Mouse (Mus musculus): ENCODE measurements around the gene Shank2. TPM values are rescaled to one million over a fixed set of nuclear protein-coding genes. Genes with fewer than 3 reads are reported as not detected.

Shank2 gene
- total RNA-seq, 2 experiments from 2014 or later = 133 to 146 TPM

DNA sequence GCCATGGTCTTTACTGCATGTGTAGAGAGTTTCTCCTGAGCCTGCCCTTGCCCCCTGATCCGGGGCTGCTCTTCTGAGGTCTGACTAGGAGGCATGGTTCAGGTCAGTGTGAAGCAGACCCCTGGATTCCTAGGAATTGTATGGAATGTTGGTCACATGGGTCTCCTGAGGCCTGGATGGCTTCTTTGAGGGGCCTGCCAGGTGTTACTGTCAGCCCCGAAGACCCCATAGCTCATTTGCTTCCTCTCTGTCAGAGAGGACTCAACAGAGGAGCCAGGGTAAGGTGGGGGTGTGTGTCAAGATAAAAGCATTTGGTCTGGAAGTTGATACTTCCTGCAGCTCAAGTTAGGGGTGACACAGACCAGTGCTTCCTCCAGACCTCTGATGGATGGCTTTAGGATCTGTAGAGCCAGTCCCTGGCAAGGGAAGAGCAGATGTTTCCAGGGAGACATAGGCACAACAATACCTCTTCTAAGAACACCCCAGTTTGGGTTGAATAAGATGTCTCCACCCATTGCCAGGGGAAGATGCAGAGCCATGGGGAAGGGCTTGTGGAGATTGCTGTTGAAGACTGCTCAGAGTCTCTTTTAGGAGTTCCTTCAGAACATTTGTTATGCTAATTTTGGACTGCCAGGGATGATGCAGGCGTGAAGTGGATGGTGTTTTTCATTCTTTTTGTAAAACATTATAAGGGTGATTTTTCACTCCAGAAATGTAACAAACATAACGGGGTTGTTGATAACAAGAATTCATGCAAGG lies 100.7 kb downstream of the Shank2 start:
- DNase-seq (ENCODE audit: low spot score in 2 of 2) = no peak

GRCm38 (mm10) chr7:144105952-144106351 lies 104.2 kb downstream of the Shank2 start:
- DNase-seq (ENCODE audit: low spot score in 2 of 2) = no peak

GRCm38 (mm10) chr7:144106352-144107011 lies 104.8 kb downstream of the Shank2 start:
- no peak for DNase-seq (ENCODE audit: low spot score in 2 of 2)

DNA sequence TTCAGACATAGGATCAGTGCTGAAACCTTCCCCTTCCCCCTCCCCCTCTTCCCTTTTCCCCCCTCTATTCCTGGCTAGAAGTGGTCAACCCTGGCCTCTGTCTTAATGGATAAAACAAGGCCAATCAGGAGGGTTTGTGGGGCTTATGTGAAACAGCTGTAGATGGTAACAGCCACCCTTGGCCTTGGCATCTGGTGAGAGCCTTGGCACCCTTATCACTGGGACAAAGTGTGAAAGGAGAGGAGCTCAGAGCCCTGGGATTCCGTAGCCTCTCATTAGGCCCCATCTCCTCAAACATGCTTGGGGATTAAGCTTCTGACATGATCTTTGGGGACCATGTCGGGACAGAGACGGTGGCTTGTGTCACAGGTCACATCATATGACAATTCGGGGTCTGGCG lies 106.4 kb downstream of the Shank2 start:
- DNase-seq (ENCODE audit: low spot score in 2 of 2) = no peak

GRCm38 (mm10) chr7:144111026-144111604 lies 109.4 kb downstream of the Shank2 start:
- DNase-seq (ENCODE audit: low spot score in 2 of 2) = no peak

GRCm38 (mm10) chr7:144111981-144112380 lies 110.3 kb downstream of the Shank2 start:
- DNase-seq (ENCODE audit: low spot score in 2 of 2) = no peak

- no peak for DNase-seq (ENCODE audit: low spot score in 2 of 2)
Measured at GRCm38 (mm10) chr7:144114230-144114629, 112.5 kb downstream of the Shank2 start.

- DNase-seq (ENCODE audit: low spot score in 2 of 2) = no peak
Measured at GRCm38 (mm10) chr7:144119562-144119961, 117.8 kb downstream of the Shank2 start.

GRCm38 (mm10) chr7:144132699-144133387 lies 131.1 kb downstream of the Shank2 start:
- peak; percentile 46 to 55 for DNase-seq (ENCODE audit: low spot score in 2 of 2)

GRCm38 (mm10) chr7:144133388-144133998 lies 131.8 kb downstream of the Shank2 start:
- DNase-seq (ENCODE audit: low spot score in 2 of 2) = peak in 1 of 2 experiments; percentile 31

DNA sequence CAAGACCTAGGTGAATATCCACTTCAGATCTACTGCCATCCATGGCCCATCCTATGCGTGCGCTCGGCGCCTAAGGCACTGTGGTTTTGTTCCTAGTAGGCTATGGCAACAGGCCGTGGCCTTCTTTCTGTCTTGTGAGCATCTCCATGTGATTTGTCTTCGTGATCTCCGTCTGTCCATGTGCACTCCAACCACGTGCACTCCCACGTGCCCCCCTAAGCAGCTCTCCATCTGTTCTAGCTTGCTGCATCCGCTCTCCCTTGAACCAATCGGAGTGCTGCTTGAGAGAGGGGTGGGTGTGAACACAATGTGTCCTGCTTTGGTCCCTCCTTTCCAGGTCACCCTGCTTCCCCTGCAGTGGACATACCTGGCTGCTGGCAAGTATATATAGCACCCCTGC lies 133.0 kb downstream of the Shank2 start:
- no peak for DNase-seq (ENCODE audit: low spot score in 2 of 2)

DNA sequence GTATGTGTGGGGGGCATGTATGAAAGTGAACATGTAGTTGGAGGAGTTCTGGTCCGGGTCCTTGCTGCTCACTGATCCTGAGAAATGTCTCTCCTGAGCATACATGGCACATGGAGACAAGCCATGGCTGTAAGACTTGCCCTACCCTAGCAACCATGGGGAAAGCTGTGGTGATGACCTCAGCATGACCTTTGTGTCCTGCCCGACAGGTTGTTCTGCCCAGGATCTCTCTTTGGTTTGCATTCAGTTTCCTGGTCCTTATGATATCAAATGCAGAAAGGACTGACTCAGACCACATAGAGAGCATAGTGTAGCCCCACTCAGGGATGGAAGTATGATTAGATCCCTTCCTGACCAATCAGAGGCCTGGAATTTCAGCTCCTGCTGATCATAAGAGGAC lies 136.1 kb downstream of the Shank2 start:
- DNase-seq (ENCODE audit: low spot score in 2 of 2) = no peak

DNA sequence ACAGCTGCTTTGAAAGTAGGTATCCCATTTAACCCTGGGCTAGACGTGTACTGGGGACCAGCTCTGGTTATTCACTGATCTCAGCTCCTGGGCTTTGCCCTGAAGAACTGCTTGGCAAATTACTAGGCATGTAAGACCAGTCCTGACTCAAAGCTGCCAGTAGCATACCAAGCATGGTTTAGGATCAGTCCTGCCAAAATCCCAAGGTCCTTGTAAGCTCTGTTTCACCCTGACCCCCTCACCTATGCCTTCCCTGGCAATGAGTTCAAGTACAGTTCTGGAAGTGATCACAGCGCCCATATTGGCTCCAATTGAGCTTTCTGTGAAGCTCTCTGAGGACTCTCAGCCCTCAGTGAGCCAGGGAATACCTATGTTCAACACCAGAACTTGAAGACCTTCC lies 136.7 kb downstream of the Shank2 start:
- no peak for DNase-seq (ENCODE audit: low spot score in 2 of 2)

- no peak for DNase-seq (ENCODE audit: low spot score in 2 of 2)
Measured at GRCm38 (mm10) chr7:144139691-144140090, 138.0 kb downstream of the Shank2 start.

- no peak for DNase-seq (ENCODE audit: low spot score in 2 of 2)
Measured at GRCm38 (mm10) chr7:144140470-144140869, 138.7 kb downstream of the Shank2 start.

- no peak for DNase-seq (ENCODE audit: low spot score in 2 of 2)
Measured at GRCm38 (mm10) chr7:144142036-144142435, 140.3 kb downstream of the Shank2 start.

- DNase-seq (ENCODE audit: low spot score in 2 of 2) = no peak
Measured at GRCm38 (mm10) chr7:144143941-144144340, 142.2 kb downstream of the Shank2 start.

GRCm38 (mm10) chr7:144148111-144148510 lies 146.4 kb downstream of the Shank2 start:
- DNase-seq (ENCODE audit: low spot score in 2 of 2) = no peak

DNA sequence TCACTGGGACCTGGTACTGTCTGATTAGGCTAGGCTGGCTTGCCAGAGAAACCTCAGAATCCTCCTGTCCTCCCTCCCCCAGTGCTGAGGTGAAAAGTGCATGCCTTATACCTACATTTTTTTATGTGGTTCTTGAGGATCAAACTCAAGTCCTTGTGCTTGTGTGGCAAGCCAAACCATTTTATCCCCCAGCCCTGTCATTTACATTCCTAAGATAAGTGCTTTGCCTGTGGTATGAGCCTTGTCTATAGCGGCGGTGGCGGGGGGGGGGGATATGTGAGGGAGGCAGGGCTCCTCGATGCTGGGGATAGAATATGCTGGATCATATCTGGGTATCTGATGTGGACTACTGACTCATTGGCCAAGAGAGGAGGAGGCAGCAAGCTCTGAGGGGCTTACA lies 151.4 kb downstream of the Shank2 start:
- no peak for DNase-seq (ENCODE audit: low spot score in 2 of 2)

- no peak for DNase-seq (ENCODE audit: low spot score in 2 of 2)
Measured at GRCm38 (mm10) chr7:144153682-144154081, 152.0 kb downstream of the Shank2 start.

DNA sequence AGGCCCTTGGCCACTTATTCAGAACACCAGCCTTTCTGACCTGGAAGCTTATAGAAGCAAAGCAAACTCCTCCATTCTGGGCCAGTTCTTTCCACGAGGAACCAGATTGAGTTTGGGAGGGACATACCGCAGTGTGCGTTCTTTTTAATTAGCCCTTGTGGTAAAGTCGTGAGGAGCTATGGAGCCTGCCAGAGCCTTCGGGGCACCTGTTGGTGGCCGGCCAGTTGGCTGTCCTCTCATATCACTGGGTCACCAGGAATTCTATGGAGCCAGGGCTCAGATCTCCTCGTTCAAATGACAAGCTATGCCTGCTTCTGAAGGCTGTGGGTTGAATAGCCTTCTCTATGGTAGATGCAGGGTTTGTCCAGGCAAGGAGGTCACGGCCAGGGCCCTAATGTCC lies 156.2 kb downstream of the Shank2 start:
- DNase-seq (ENCODE audit: low spot score in 2 of 2) = no peak
